Mouse (Mus musculus) mesoderm, embryonic 11.5 days (tissue): ENCODE data around the gene Mgat5.

Experiments
- DNase-seq: peaks from one replicate; pipeline ENCODE4 v3.0.0-alpha.2; 2012; ENCODE audit warnings: low read depth, low spot score

Mgat5 gene

DNA sequence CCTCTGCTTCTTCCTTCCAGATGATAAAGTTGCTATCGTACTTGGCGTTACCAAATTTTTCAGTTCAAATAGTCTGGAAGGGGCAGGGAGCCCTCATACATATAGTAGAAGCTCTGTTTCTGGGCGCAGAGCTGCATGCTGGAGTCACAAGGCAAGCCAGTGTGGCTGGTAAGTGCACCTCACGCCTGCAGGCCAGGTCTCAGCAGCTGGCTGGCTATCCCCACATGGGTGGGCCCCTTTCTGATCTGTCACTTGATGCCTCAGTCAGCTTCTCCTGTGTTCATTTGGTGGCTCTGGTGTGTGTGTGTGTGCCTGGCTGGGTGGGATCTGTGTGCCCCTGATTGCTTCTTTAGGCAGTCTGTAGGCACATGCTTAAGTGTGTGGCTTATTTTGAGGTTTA is 12.8 kb downstream of the Mgat5 start:
- DNase-seq = no peak

- no peak for DNase-seq
Measured at GRCm38 (mm10) chr1:127218182-127218581, 13.4 kb downstream of the Mgat5 start.

DNA sequence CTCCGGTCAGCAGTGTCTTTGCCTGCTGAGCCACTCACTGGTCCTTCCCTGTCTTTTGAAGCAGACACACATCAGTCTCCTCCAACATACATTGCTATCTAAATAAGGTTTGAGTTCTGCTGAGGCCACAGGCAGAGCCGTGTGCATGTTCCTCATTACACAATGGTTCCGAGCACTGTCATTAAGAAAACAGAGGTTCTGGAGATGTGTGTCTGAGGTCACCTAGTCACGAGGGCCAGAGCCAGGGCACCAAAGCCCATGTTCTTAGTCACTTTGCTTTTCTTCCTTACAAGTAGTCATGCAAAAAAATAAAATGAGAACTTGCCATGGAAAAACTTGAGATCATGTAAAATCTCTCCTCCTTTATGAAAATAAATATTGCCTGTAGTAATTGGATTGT is 14.3 kb downstream of the Mgat5 start:
- DNase-seq = no peak

- no peak for DNase-seq
Measured at GRCm38 (mm10) chr1:127219621-127220020, 14.8 kb downstream of the Mgat5 start.

GRCm38 (mm10) chr1:127221998-127222736 is 17.4 kb downstream of the Mgat5 start:
- no peak for DNase-seq

GRCm38 (mm10) chr1:127225060-127225459 is 20.2 kb downstream of the Mgat5 start:
- DNase-seq = no peak

DNA sequence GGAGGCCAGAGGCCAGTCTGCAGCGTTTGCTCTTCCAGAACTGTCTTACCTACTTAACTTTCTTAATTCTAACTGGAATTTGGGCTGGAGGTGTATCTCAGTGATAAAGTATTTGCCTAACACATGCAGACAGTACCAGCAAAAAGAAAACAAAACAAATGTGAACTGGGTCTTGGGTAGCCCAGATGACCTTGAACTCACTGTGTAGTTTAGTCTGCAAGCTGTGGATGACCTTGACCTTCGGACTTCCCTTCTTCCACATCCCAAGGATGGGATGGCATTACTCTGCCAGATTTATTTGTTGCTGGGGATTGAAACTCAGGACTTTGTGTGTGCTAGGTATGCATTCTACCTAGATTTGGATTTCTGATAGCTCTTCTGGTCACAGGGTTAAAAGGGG is 24.2 kb downstream of the Mgat5 start:
- DNase-seq = no peak

DNA sequence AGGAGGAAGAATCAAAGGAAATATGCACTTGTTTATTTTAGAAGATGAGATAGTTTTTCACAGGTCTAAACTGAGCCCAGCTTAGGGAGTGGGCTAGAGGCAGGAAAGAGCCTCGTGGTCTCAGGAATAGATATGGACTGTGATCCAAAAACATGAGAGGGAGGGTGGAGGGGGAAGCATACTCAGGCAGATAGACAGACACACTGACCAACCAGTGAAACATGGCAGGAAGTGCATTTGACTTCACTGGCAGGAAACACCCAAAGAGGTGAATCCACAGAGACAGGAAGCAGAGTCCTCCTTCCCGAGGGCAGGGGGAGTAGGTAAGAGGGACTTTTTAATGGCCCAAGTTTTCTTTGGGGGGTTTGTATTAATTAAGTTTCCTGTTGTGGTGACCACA is 25.7 kb downstream of the Mgat5 start:
- no peak for DNase-seq

DNA sequence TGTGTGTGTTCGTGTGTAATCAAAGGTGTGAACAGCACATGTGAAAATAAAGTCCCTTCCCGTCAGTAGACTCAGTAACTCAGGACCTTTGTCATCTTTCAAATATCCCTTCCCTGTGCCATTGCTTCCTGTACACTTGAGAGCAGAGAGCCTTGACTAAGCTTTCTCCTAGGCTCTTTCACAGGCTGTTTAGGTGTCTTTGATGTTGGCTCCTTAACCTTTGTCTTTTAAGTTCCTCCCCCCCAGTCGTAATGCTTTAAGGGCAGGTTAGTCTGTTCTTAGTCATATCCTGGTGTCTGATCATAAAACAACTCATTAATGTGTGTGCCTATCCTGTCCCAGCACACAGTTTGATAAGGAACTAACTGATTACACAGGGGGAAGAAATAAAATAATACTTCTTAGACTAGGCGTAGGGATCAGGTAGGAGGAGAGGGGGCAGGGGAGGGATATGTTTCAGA is 28.4 kb downstream of the Mgat5 start:
- DNase-seq = no peak

DNA sequence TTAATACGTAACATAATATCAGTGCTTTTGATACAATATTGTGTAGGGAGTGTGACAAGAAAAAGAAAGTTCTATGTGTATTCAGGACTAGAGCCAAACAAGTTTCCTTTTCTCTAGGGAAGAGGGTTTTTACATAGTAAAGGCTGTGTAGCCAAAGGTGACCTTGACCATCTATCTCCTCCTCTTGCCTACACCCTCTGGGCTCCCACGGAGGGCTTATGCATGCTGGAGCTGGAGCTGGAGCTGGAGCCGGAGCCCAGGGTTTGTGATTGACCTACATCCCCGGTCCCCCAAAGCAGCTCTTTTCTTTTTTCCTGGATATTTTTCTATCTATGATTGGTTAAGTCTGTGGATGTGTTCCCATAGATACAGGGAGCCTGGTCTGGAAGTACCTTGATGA is 30.3 kb downstream of the Mgat5 start:
- no peak for DNase-seq

- DNase-seq = no peak
Measured at GRCm38 (mm10) chr1:127236396-127236795, 31.6 kb downstream of the Mgat5 start.

DNA sequence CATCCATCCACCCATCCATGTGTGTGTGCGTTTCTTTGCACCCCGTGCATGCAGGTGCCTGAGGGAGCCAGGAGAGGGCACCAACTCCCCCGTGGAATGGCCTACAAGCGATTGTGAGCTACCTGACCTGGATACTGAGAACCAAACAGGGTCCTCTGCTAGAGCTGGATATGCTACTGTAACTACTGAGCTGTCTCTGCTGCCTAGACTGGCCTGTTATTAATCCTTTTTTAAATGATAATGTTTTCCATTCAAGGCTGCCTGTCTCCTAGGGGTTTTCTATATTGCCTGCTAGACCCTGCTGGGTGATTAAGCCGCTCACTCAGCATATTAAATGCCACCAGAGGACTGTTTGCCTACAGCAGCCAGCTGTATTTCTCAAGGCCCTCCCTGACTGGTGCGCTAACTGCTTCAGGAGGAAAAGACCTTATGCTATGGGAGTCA is 34.1 kb downstream of the Mgat5 start:
- DNase-seq = no peak

DNA sequence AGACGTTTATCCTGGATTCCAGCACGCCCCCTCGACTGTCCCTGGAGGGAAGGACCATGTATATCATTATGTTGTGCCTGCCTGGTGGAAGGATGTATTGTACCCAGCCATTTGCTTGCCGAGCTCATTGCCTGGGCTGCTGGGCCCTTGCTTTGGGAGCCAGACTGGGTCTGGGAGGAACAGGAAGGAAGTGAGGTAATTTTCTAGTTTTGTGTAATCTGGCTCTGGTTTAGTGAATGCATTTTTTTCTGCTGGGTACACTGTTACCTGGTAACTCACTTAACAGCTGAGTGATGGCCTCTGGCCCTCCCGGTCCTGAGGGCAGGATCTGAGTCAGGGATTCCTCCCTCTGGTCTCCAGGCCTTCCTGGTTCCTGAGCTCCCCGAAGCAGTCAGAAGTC is 35.1 kb downstream of the Mgat5 start:
- peak; percentile 23 for DNase-seq

GRCm38 (mm10) chr1:127242151-127242887 is 37.5 kb downstream of the Mgat5 start:
- DNase-seq = no peak

DNA sequence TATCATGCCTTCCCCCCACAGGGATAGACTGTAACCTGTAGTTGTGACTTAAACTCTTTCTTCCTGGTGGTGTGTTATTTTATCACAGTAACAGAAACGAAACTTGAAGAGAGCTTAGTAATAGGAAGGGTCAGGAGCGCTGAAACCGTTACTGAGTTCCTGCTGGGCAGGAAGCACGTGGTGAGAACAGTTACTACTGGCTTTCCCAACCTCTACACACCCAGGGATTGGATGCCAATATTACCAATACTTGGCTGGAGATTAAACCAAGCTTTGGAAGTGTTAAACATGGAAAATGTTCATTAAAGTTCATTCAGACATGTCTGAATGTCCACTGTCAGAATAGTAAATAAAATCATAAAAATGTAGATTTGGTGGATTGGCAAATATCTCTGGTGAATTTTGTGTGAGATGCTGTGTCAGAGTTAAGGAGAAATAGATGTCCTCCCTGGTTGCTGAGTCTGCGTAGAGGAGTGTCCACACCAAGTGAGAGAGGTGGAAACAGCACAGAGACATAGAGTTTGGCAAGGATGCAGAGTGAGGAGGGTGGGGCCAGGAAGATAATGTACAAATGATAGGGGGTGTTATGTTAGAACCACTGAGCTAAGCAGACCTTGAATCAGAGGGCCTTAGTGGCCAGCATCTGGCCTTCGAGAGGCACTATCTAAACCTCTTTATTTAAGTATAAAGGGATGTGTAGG is 38.2 kb downstream of the Mgat5 start:
- DNase-seq = no peak

GRCm38 (mm10) chr1:127244054-127244770 is 39.4 kb downstream of the Mgat5 start:
- no peak for DNase-seq

GRCm38 (mm10) chr1:127246158-127246557 is 41.3 kb downstream of the Mgat5 start:
- DNase-seq = no peak

GRCm38 (mm10) chr1:127248433-127248832 is 43.6 kb downstream of the Mgat5 start:
- DNase-seq = no peak

DNA sequence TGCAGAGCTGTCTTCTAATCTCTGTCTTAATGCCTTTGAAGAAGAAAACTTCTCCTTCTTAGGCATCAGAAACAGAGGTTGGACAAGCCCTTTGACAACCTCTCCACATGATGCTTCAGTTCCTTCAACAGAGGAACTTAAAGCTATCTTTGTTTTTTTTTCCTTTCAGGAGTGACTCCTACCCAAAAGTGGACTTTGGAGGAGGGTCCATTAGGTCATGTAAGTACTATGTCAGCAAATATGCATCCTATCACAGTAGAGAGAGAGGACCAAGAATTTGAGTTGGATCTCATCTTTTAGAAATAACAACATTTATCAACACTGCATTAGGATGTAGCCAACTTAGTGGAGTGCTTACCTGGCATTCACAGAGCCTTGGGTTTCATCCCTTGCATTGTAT is 44.8 kb downstream of the Mgat5 start:
- DNase-seq = no peak

GRCm38 (mm10) chr1:127250313-127250712 is 45.5 kb downstream of the Mgat5 start:
- DNase-seq = no peak

GRCm38 (mm10) chr1:127251751-127252150 is 46.9 kb downstream of the Mgat5 start:
- no peak for DNase-seq

DNA sequence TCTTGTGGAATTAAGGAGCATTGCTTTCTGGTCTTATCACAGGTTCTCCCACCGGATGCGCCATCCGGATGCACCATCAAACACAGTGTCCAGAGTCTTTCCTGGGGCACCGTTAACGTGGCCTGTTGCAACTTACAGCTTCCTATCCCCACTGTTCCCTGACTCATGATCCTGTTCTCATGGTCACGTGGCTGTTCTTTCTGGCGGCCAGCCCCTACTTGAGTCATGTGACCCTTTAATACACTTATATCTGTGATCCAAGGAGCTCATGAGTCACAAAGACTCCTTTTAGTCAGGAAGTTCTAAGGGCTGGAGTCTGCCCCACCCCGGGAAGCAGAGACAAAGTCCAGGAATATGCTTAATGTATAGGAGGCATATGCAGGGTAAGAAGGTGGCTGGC is 52.2 kb downstream of the Mgat5 start:
- no peak for DNase-seq
